Mouse (Mus musculus) heart, embryonic 11.5 days (tissue): ENCODE measurements around the gene Dnah5. TPM values are rescaled to one million over a fixed set of nuclear protein-coding genes. Genes with fewer than 3 reads are reported as not detected.

Experiments used
- ATAC-seq: fragments of 200-750 bp; cut with Nextera tagmentation; replicated peaks from 2 replicates; pipeline ENCODE4 v1.8.0; 2017; ENCODE audit warnings: moderate library complexity; ENCODE audit not compliant: insufficient number of reproducible peaks, low FRiP score, low TSS enrichment
- H3K27ac ChIP-seq: fragments of 300-500 bp; sonication (generic); 2 replicates; pipeline ENCODE4 v1.5.1; 2014; ENCODE audit warnings: mild to moderate bottlenecking, low read depth, low read length
- H3K27me3 ChIP-seq: fragments of 300-500 bp; sonication (generic); 2 replicates; pipeline ENCODE4 v1.6.1; 2014; ENCODE audit warnings: mild to moderate bottlenecking, low read length, mixed read lengths; ENCODE audit not compliant: control insufficient read depth, insufficient read depth
- H3K36me3 ChIP-seq: fragments of 300-500 bp; sonication (generic); 2 replicates; pipeline ENCODE4 v1.6.1; 2014; ENCODE audit warnings: mild to moderate bottlenecking, low read length, moderate library complexity, mixed read lengths; ENCODE audit not compliant: control insufficient read depth, insufficient read depth
- H3K4me1 ChIP-seq: fragments of 300-500 bp; sonication (generic); 2 replicates; pipeline ENCODE4 v1.6.1; 2014; ENCODE audit warnings: low read length; ENCODE audit not compliant: control insufficient read depth, insufficient read depth
- H3K4me2 ChIP-seq: fragments of 300-500 bp; sonication (generic); 2 replicates; pipeline ENCODE4 v1.6.1; 2014; ENCODE audit warnings: mild to moderate bottlenecking, moderate library complexity
- H3K4me3 ChIP-seq: fragments of 300-500 bp; sonication (generic); 2 replicates; pipeline ENCODE4 v1.5.1; 2014; ENCODE audit warnings: low read depth, low read length
- H3K9ac ChIP-seq: fragments of 300-500 bp; sonication (generic); 2 replicates; pipeline ENCODE4 v1.6.1; 2014; ENCODE audit warnings: mild to moderate bottlenecking, low read depth, low read length, moderate library complexity
- H3K9me3 ChIP-seq: fragments of 300-500 bp; sonication (generic); replicated peaks from 2 replicates; pipeline ENCODE4 v1.6.1; 2016; ENCODE audit warnings: low read length; ENCODE audit not compliant: control insufficient read depth
- WGBS: fragments of 180-500 bp; shearing (Covaris S2); extraction: QIAGEN DNeasy Blood & Tissue Kit; methylation state at CpG from one replicate; pipeline ENCODE4 v1.1.7; 2014; ENCODE audit not compliant: insufficient replicate concordance; 5-methylcytosine and 5-hydroxymethylcytosine counted together
- polyA plus RNA-seq: library from polyadenylated mRNA; unstranded; fragments of >200 nt; fragmentation: Nextera tagmentation; extraction: Ambion mirVana; gene quantifications from 2 replicates; pipeline ENCODE4 v1.2.1, GENCODE M21; 2014

The Dnah5 gene
- polyA plus RNA-seq, result 0.03 TPM in 2 replicates

GRCm38 (mm10) chr15:28203111-28204075, at the start of gene Dnah5:
Gene Dnah5, plus strand, starts transcription at chr15:28203752.
- Histone ChIP-seq H3K4me1 (no peaks in the 10 kb centered on the region), H3K9me3 (no peaks in the 10 kb centered on the region), H3K36me3 (no peaks in the 10 kb centered on the region), H3K4me2 (no peak within 1 kb of the TSS), H3K27me3 (no peaks in the 10 kb centered on the region), H3K27ac (no peak within 1 kb of the TSS), H3K9ac (no peak within 1 kb of the TSS), H3K4me3 (no peak within 1 kb of the TSS)
- 79% methylated on average over 20 of the region's 20 CpGs for WGBS
- no peak for ATAC-seq

- 0 out of 2 replicates have a peak overlapping the region, but pooled peaks have one; percentile 49 for H3K9ac ChIP-seq
- no peaks in the 10 kb centered on the region for H3K27me3 ChIP-seq
- H3K9me3 ChIP-seq, result no peaks in the 10 kb centered on the region
- H3K4me1 ChIP-seq, result 0 out of 2 replicates have a peak, but pooled peaks cover 2% of the 10 kb centered on the region
- WGBS, result 9% methylated on average over 26 of the region's 27 CpGs
- H3K36me3 ChIP-seq, result no peaks in the 10 kb centered on the region
- peak overlapping the region; percentile 79 for H3K4me2 ChIP-seq
- H3K27ac ChIP-seq, result no peak overlapping the region
- ATAC-seq, result peak; percentile 67
- H3K4me3 ChIP-seq, result peak overlapping the region; percentile 41
Observed at GRCm38 (mm10) chr15:28154822-28155501, 48.6 kb upstream of the Dnah5 start.

DNA sequence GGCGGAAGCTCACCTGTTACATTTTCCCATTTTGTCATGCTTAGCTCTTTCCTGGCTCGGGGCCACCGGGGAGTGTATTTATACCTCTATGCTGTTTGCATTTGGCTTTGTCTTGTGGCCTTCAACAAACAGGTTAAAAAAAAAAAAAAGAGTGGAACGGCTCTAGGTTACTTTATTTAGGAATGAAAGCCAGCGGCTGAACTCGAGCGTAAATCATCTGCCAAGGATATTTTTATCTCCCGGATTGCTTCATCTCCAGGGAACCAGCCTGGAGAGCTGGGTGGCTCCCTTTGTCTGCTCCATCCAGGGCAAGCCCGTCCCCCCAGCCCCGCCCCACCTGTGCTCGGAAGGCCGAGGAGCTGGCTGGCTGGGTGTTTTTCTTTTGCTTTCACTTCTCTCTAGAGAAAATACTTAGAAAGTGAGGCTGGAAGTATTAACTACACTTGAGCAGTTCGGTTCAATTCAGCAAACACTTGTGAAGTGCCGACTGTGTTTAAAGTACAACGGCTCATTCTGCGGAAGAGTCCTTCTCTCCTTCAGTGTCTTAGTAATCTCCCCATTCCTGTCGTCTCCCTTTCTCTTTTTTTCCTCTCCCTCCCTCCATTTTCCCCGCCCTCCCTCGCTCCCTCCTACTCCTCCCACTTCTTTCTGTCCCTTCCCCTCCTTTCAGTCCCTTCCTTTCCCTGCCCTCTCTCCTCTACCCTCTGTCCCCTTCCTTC, 44.6 kb upstream of the Dnah5 start:
- Histone ChIP-seq H3K9me3 (no peaks in the 10 kb centered on the region), H3K27ac (peak overlapping the region; percentile 55; the same call in 1 of the 2 replicates)
- WGBS, result 2% methylated on average over 19 of the region's 19 CpGs

GRCm38 (mm10) chr15:28162291-28162690, 41.3 kb upstream of the Dnah5 start:
- no peaks in the 10 kb centered on the region for H3K4me1 ChIP-seq
- H3K9ac ChIP-seq, result no peak overlapping the region
- no peaks in the 10 kb centered on the region for H3K36me3 ChIP-seq
- H3K27ac ChIP-seq, result no peak overlapping the region
- H3K9me3 ChIP-seq, result no peaks in the 10 kb centered on the region
- H3K4me3 ChIP-seq, result no peak overlapping the region
- no peak for ATAC-seq
- H3K4me2 ChIP-seq, result no peak overlapping the region
- no peaks in the 10 kb centered on the region for H3K27me3 ChIP-seq
- WGBS, result 84% methylated on average over 2 of the region's 2 CpGs

More for the DNA sequence above, 44.6 kb upstream of the Dnah5 start:
- peak overlapping the region; percentile 43 for H3K4me3 ChIP-seq
- ATAC-seq, result peak; percentile 77
- H3K36me3 ChIP-seq, result no peaks in the 10 kb centered on the region
- H3K27me3 ChIP-seq, result no peaks in the 10 kb centered on the region
- peak overlapping the region; percentile 65 for H3K4me2 ChIP-seq
- H3K9ac ChIP-seq, result peak overlapping the region; percentile 47
- 0 out of 2 replicates have a peak, but pooled peaks cover 2% of the 10 kb centered on the region for H3K4me1 ChIP-seq

- H3K27ac ChIP-seq, result no peak overlapping the region
- H3K36me3 ChIP-seq, result no peaks in the 10 kb centered on the region
- H3K27me3 ChIP-seq, result no peaks in the 10 kb centered on the region
- H3K9ac ChIP-seq, result no peak overlapping the region
- 84% methylated on average over 7 of the region's 7 CpGs for WGBS
- no peak overlapping the region for H3K4me2 ChIP-seq
- H3K9me3 ChIP-seq, result no peaks in the 10 kb centered on the region
- no peak overlapping the region for H3K4me3 ChIP-seq
- no peak for ATAC-seq
- no peaks in the 10 kb centered on the region for H3K4me1 ChIP-seq
Observed at GRCm38 (mm10) chr15:28165234-28165633, 38.3 kb upstream of the Dnah5 start.

DNA sequence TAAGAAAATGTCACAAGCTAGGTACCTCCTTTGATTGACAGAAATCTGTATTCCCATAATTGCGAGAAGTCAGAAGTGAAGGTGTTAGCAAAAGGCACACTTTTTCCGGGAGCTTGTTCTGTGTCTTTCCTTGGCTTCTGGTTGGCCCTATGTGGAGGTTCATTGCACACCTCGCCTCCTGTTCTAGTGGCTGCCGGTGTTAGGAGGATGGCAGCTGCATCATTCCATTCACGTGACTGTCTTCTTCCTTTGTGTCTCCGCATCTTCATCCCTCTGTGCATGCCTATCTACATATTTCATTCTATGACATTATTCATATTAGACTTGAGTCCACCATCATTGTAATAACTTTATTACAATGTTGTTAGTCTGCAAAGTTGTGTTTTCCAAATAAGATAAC, 37.5 kb upstream of the Dnah5 start:
- Histone ChIP-seq H3K4me1 (no peaks in the 10 kb centered on the region; the same call in 1 of the 2 replicates), H3K27me3 (no peaks in the 10 kb centered on the region), H3K4me2 (no peak overlapping the region), H3K9me3 (no peaks in the 10 kb centered on the region), H3K9ac (no peak overlapping the region), H3K36me3 (no peaks in the 10 kb centered on the region), H3K4me3 (no peak overlapping the region), H3K27ac (no peak overlapping the region)
- 86% methylated on average over 6 of the region's 6 CpGs for WGBS
- no peak for ATAC-seq

DNA sequence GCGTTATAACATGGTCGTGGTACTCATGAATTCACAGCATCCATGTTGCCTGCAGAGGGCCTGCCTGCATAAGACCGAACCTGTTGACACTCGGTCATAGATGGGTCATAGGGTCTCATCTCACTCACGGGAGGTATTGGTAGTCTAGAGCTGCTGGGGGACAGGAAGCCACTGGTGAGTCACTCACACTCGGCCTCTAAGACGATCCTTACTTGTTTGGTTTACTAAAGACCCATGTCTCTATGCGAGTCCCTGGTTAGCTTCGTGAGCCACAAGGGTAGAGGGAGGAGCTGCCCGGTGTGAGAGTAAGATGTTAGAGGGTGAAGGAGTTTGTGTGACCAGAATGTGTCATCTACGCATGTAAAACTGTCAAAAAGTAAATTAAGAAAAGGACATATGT, 24.6 kb upstream of the Dnah5 start:
- no peak overlapping the region for H3K9ac ChIP-seq
- H3K27ac ChIP-seq, result no peak overlapping the region
- no peaks in the 10 kb centered on the region for H3K27me3 ChIP-seq
- H3K4me1 ChIP-seq, result no peaks in the 10 kb centered on the region
- no peak overlapping the region for H3K4me3 ChIP-seq
- H3K9me3 ChIP-seq, result no peaks in the 10 kb centered on the region
- no peaks in the 10 kb centered on the region for H3K36me3 ChIP-seq
- H3K4me2 ChIP-seq, result no peak overlapping the region
- ATAC-seq, result no peak
- WGBS, result 83% methylated on average over 11 of the region's 11 CpGs

GRCm38 (mm10) chr15:28179556-28179955, 24.0 kb upstream of the Dnah5 start:
- H3K27me3 ChIP-seq, result no peaks in the 10 kb centered on the region
- no peaks in the 10 kb centered on the region for H3K4me1 ChIP-seq
- H3K4me2 ChIP-seq, result no peak overlapping the region
- H3K9ac ChIP-seq, result no peak overlapping the region
- H3K4me3 ChIP-seq, result no peak overlapping the region
- 80% methylated on average over 6 of the region's 6 CpGs for WGBS
- ATAC-seq, result no peak
- H3K36me3 ChIP-seq, result no peaks in the 10 kb centered on the region
- no peak overlapping the region for H3K27ac ChIP-seq
- H3K9me3 ChIP-seq, result no peaks in the 10 kb centered on the region
